Mouse (Mus musculus): Measurements from ENCODE around the gene Nlrc5. TPM values are rescaled to one million over a fixed set of nuclear protein-coding genes. Genes with fewer than 3 reads are reported as not detected.

Gene Nlrc5
- polyA plus RNA-seq, 1 experiment from 2014 or later, result 0.37 TPM

- Histone ChIP-seq H3K36me3 (no peaks in the 10 kb centered on the region), H3K4me1 (peaks cover 5% of the 10 kb centered on the region; the same call in 1 of the 2 replicates), H3K27ac (no peak overlapping the region), H3K9ac (peak overlapping the region; percentile 21; the same call in 1 of the 2 replicates), H3K4me2 (no peak overlapping the region), H3K9me3 (no peaks in the 10 kb centered on the region), H3K4me3 (no peak overlapping the region), H3K27me3 (no peaks in the 10 kb centered on the region)
- 46% methylated on average over 17 of the region's 17 CpGs for WGBS
- no peak for ATAC-seq (ENCODE audit: insufficient number of reproducible peaks, insufficient read depth, low FRiP score, low TSS enrichment, low read depth)
These were observed 117.6 kb downstream of the Nlrc5 start for GRCm38 (mm10) chr8:94551471-94552422.

- Histone ChIP-seq H3K4me3 (no peak overlapping the region), H3K27ac (no peak overlapping the region), H3K4me1 (peaks cover 9% of the 10 kb centered on the region), H3K9ac (no peak overlapping the region), H3K36me3 (no peaks in the 10 kb centered on the region), H3K9me3 (no peaks in the 10 kb centered on the region), H3K4me2 (no peak overlapping the region), H3K27me3 (no peaks in the 10 kb centered on the region)
- WGBS, result 86% methylated on average over 2 of the region's 2 CpGs
- ATAC-seq (ENCODE audit: insufficient number of reproducible peaks, insufficient read depth, low FRiP score, low TSS enrichment, low read depth), result no peak
These were observed 118.5 kb downstream of the Nlrc5 start for GRCm38 (mm10) chr8:94552696-94553095.

- Histone ChIP-seq H3K36me3 (no peaks in the 10 kb centered on the region), H3K27ac (no peak overlapping the region), H3K9me3 (no peaks in the 10 kb centered on the region), H3K27me3 (no peaks in the 10 kb centered on the region), H3K9ac (no peak overlapping the region), H3K4me2 (no peak overlapping the region), H3K4me1 (peaks cover 4% of the 10 kb centered on the region; the same call in 1 of the 2 replicates), H3K4me3 (no peak overlapping the region)
- no peak for ATAC-seq (ENCODE audit: insufficient number of reproducible peaks, insufficient read depth, low FRiP score, low TSS enrichment, low read depth)
- WGBS, result 50% methylated on average over 3 of the region's 3 CpGs
These were observed 123.1 kb downstream of the Nlrc5 start for GRCm38 (mm10) chr8:94557281-94557680.

- Histone ChIP-seq H3K36me3 (no peaks in the 10 kb centered on the region), H3K4me3 (no peak overlapping the region), H3K4me2 (no peak overlapping the region), H3K27me3 (no peaks in the 10 kb centered on the region), H3K9ac (no peak overlapping the region), H3K9me3 (no peaks in the 10 kb centered on the region), H3K27ac (no peak overlapping the region), H3K4me1 (peaks cover 7% of the 10 kb centered on the region; the same call in 1 of the 2 replicates)
- WGBS, result 63% methylated on average over 5 of the region's 5 CpGs
- ATAC-seq (ENCODE audit: insufficient number of reproducible peaks, insufficient read depth, low FRiP score, low TSS enrichment, low read depth), result no peak
These were observed 127.1 kb downstream of the Nlrc5 start for GRCm38 (mm10) chr8:94561256-94561655.

- H3K27ac ChIP-seq, result no peak overlapping the region
- H3K9me3 ChIP-seq, result no peaks in the 10 kb centered on the region
- no peak overlapping the region for H3K4me2 ChIP-seq
- no peaks in the 10 kb centered on the region for H3K36me3 ChIP-seq
- peaks cover 14% of the 10 kb centered on the region for H3K4me1 ChIP-seq
- no peaks in the 10 kb centered on the region for H3K27me3 ChIP-seq
- no peak overlapping the region for H3K4me3 ChIP-seq
- no peak for ATAC-seq (ENCODE audit: insufficient number of reproducible peaks, insufficient read depth, low FRiP score, low TSS enrichment, low read depth)
- no peak overlapping the region for H3K9ac ChIP-seq
These were observed 130.3 kb downstream of the Nlrc5 start for GRCm38 (mm10) chr8:94564421-94564820.

- Histone ChIP-seq H3K4me1 (peaks cover 14% of the 10 kb centered on the region), H3K9me3 (no peaks in the 10 kb centered on the region), H3K27ac (no peak overlapping the region), H3K27me3 (no peaks in the 10 kb centered on the region), H3K9ac (no peak overlapping the region), H3K4me3 (no peak overlapping the region), H3K4me2 (no peak overlapping the region), H3K36me3 (no peaks in the 10 kb centered on the region)
- 57% methylated on average over 6 of the region's 6 CpGs for WGBS
- no peak for ATAC-seq (ENCODE audit: insufficient number of reproducible peaks, insufficient read depth, low FRiP score, low TSS enrichment, low read depth)
These were observed 131.9 kb downstream of the Nlrc5 start for GRCm38 (mm10) chr8:94566033-94566432.

- Histone ChIP-seq H3K4me2 (no peak overlapping the region), H3K9ac (no peak overlapping the region), H3K9me3 (no peaks in the 10 kb centered on the region), H3K36me3 (no peaks in the 10 kb centered on the region), H3K27ac (no peak overlapping the region), H3K4me3 (no peak overlapping the region), H3K27me3 (no peaks in the 10 kb centered on the region), H3K4me1 (peaks cover 14% of the 10 kb centered on the region)
- WGBS, result 61% methylated on average over 15 of the region's 15 CpGs
- no peak for ATAC-seq (ENCODE audit: insufficient number of reproducible peaks, insufficient read depth, low FRiP score, low TSS enrichment, low read depth)
These were observed 132.4 kb downstream of the Nlrc5 start for GRCm38 (mm10) chr8:94566446-94567158.

GRCm38 (mm10) chr8:94567159-94567849, 133.1 kb downstream of the Nlrc5 start:
- Histone ChIP-seq H3K4me3 (no peak overlapping the region), H3K9me3 (no peaks in the 10 kb centered on the region), H3K27ac (no peak overlapping the region), H3K4me2 (no peak overlapping the region), H3K36me3 (0 out of 2 replicates have a peak, but pooled peaks cover 6% of the 10 kb centered on the region), H3K27me3 (no peaks in the 10 kb centered on the region), H3K4me1 (peaks cover 14% of the 10 kb centered on the region), H3K9ac (no peak overlapping the region)
- no peak for ATAC-seq (ENCODE audit: insufficient number of reproducible peaks, insufficient read depth, low FRiP score, low TSS enrichment, low read depth)
- 73% methylated on average over 8 of the region's 8 CpGs for whole genome bisulfite sequencing

GRCm38 (mm10) chr8:94568098-94568497, 133.9 kb downstream of the Nlrc5 start:
- no peak overlapping the region for H3K27ac ChIP-seq
- WGBS, result 82% methylated on average over 8 of the region's 8 CpGs
- H3K27me3 ChIP-seq, result no peaks in the 10 kb centered on the region
- H3K9ac ChIP-seq, result no peak overlapping the region
- no peak for ATAC-seq (ENCODE audit: insufficient number of reproducible peaks, insufficient read depth, low FRiP score, low TSS enrichment, low read depth)
- H3K4me3 ChIP-seq, result no peak overlapping the region
- peaks cover 14% of the 10 kb centered on the region for H3K4me1 ChIP-seq
- H3K9me3 ChIP-seq, result no peaks in the 10 kb centered on the region
- peaks cover 12% of the 10 kb centered on the region for H3K36me3 ChIP-seq
- no peak overlapping the region for H3K4me2 ChIP-seq

GRCm38 (mm10) chr8:94569419-94569818, 135.3 kb downstream of the Nlrc5 start:
- Histone ChIP-seq H3K27ac (no peak overlapping the region), H3K4me3 (no peak overlapping the region), H3K36me3 (peaks cover 25% of the 10 kb centered on the region), H3K9ac (no peak overlapping the region), H3K4me2 (no peak overlapping the region), H3K9me3 (no peaks in the 10 kb centered on the region), H3K4me1 (peaks cover 14% of the 10 kb centered on the region), H3K27me3 (no peaks in the 10 kb centered on the region)
- WGBS, result 65% methylated on average over 1 of the region's 1 CpGs
- no peak for ATAC-seq (ENCODE audit: insufficient number of reproducible peaks, insufficient read depth, low FRiP score, low TSS enrichment, low read depth)

GRCm38 (mm10) chr8:94571896-94572295, 137.7 kb downstream of the Nlrc5 start:
- Histone ChIP-seq H3K4me1 (peaks cover 4% of the 10 kb centered on the region), H3K4me2 (no peak overlapping the region), H3K27me3 (no peaks in the 10 kb centered on the region), H3K36me3 (peaks cover 50% of the 10 kb centered on the region), H3K27ac (no peak overlapping the region), H3K9me3 (no peaks in the 10 kb centered on the region), H3K9ac (no peak overlapping the region), H3K4me3 (no peak overlapping the region)
- ATAC-seq (ENCODE audit: insufficient number of reproducible peaks, insufficient read depth, low FRiP score, low TSS enrichment, low read depth), result no peak
- WGBS, result 66% methylated on average over 2 of the region's 2 CpGs

All from embryonic facial prominence, embryonic 13.5 days (tissue).